Mouse (Mus musculus): ENCODE data around the gene Ip6k2. TPM values are rescaled to one million over a fixed set of nuclear protein-coding genes. Genes with fewer than 3 reads are reported as not detected.

The Ip6k2 gene
- 10 to 100 TPM; 31.3 to 35.9 TPM for total RNA-seq (2023)

DNA sequence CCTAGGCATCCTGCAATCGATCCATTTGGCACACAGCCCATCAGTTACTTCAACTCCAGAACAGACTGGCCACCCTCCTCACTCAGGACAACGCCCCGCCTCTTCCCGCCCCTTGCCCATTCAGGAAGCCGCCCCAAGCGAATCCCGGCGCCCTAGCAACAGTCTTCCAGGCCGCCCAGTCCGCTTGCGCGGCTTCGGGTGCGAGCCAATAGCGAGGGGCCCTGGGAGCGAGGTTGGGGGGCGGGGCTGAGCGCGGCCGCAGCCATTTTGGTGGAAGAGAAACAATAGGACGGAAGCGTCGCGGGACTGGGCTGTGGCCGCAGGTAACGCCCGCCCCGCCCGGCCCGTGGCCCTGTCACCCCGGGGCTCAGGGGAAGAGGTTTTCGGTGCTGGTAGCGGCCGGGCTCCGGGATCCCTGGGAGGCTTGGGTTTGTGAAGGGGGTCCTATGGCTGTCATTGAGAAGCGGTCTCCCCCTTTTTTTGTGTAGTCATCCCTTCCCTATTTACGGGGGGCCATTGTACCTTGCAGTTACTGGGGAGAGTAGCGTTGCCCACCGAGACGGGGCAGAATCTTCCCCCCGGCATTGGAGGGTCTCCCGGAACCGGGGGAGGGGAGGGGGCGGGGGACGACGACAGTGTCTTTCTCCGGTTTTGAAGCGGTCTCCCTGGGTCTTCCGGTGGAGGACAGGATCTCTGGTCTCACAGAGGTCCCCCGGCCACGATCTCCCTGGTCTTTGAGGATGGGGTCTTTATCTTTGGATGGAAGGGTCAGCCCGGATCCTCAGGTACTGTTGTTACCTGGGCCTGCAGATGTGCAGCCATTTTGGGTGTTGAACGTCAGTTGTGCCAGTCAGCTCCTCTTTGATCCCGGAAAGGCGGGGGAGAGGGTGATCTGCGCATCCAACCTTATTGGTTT, at the start of gene Ip6k2:
TSS of gene Ip6k2 (plus strand) at position 249 of the 916 bp plus-strand sequence.

DNA sequence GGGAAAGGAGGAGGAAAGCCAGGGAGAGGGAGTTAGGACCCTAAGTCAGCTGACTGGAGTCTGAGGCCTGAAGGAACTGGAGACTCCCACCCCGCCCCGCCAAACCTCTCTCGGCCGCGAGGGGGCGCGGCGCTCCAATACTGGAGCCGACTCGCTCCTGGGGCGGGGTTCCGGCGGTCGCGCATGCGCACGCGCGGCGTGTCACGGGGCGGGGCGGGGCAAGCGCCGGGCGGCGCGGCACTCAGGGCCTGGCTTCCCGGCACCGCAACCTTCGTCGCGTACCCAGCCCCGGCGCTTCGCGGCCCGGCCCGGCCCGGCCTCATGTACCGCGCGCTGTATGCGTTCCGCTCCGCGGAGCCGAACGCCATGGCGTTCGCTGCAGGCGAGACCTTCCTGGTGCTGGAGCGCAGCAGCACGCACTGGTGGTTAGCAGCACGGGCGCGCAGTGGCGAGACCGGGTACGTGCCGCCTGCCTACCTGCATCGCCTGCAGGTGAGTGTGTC, 24.6 kb downstream of the Ip6k2 start, which contains the start of gene Nckipsd:
TSS of gene Nckipsd (plus strand) at position 206 of the 503 bp plus-strand sequence.

DNA sequence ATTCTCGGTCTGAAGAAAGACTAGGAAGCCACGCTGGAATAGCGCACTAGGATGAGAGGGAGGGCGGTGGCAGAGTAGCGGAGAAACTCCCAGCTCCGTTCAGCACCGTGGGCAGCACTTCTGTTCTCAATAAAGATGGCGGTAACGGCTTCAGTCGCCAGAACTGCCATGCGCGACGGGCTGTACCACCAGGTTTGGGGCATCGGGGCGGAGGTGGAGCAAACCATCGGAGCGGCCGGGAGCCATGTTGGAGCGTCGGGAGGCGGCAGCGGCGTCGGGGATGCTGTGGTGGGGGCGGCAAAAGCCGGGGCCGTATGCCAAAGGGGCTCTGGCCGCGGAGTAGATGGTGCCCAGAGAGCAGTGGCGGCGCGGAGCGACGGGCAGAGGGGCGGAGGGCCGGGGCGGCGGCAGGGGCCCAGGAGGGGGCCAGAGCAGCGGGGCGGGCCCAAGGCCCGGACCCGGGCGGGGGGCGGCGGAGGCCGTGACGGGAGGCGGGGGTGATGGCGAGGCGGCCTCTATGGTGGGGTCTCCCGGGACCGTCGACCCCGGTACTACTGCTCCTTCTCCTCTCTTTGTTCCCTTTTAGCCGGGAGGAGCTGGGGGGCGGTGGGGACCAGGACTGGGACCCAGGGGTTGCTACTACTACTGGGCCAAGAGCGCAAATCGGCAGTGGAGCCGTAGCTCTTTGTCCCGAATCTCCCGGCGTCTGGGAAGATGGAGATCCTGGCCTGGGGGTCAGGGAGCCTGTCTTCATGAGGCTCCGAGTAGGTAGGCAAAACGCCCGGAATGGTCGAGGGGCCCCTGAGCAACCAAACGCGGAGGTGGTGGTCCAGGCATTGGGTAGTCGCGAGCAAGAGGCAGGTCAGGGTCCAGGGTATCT, 42.5 kb downstream of the Ip6k2 start, which contains the start of gene Celsr3:
TSS of gene Celsr3 (plus strand) at position 501 of the 880 bp plus-strand sequence.

DNA sequence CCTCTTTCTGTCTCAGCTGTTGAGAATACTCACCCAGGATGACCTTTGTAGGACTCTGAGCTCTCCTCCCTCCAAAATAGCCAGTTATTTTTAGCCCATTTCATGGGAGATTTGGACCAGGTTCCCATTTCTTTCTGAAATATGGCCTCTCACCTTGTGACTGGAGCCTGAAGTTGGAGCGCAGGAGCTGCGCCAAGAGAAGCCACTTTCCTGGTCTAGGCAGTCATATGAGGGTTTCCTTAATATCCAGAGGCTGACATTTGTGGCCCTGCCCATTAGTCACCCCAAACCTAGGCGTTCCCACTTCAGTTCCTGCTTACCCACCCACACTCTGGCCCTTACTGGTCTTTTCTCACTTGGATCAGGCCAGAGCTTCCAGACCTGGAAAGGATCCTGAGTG, 69.4 kb downstream of the Ip6k2 start, which contains the start of gene Slc26a6:
TSS of gene Slc26a6 (plus strand) at position 308 of the 400 bp plus-strand sequence.

Other genes with a start within 250 kb of the Ip6k2 start
- gene Impdh2, start 223.5 kb upstream of the Ip6k2 start, total RNA-seq (2023): 100 to 1,000 TPM; 102 to 111 TPM
- 10 to 100 TPM; 21.8 to 22.4 TPM for gene Ndufaf3, start 216.4 kb upstream of the Ip6k2 start, total RNA-seq (2023)
- gene Dalrd3, start 213.9 kb upstream of the Ip6k2 start, total RNA-seq (2023): 10 to 100 TPM; 24.9 to 27.7 TPM
- 1 to 10 TPM; 5.9 to 6.6 TPM for gene Wdr6, start 205.1 kb upstream of the Ip6k2 start, total RNA-seq (2023)
- gene P4htm, start 186.1 kb upstream of the Ip6k2 start, total RNA-seq (2023): 1 to 10 TPM in 1 of 2 experiments, under 1 TPM in 1; 0.48 to 1.1 TPM
- gene Arih2, start 134.4 kb upstream of the Ip6k2 start, total RNA-seq (2023): 10 to 100 TPM; 67.0 to 74.0 TPM
- gene Slc25a20, start 121.7 kb upstream of the Ip6k2 start, total RNA-seq (2023): 10 to 100 TPM; 19.1 to 22.3 TPM
- gene Prkar2a, start 94.5 kb upstream of the Ip6k2 start, total RNA-seq (2023): 10 to 100 TPM; 13.0 to 16.8 TPM
- gene Nckipsd, start 24.6 kb downstream of the Ip6k2 start, total RNA-seq (2023): 1 to 10 TPM; 7.8 TPM
- 10 to 100 TPM; 38.5 to 52.8 TPM for gene Celsr3, start 42.5 kb downstream of the Ip6k2 start, total RNA-seq (2023)
- gene Slc26a6, start 69.5 kb downstream of the Ip6k2 start, total RNA-seq (2023): 10 to 100 TPM in 1 of 2 experiments, 1 to 10 TPM in 1; 9.6 to 14.2 TPM
- not detected for gene Tmem89, start 130.8 kb downstream of the Ip6k2 start, total RNA-seq (2023)
- gene Uqcrc1, start 152.8 kb downstream of the Ip6k2 start, total RNA-seq (2023): 100 to 1,000 TPM; 143 to 152 TPM
- 1 to 10 TPM; 2.2 to 2.6 TPM for gene Col7a1, start 169.8 kb downstream of the Ip6k2 start, total RNA-seq (2023)
- gene Ucn2, start 202.2 kb downstream of the Ip6k2 start, total RNA-seq (2023): not detected
- 100 to 1,000 TPM; 152 to 163 TPM for gene Pfkfb4, start 208.0 kb downstream of the Ip6k2 start, total RNA-seq (2023)

Data from neutrophil, adult 83 days (primary cell).